Mouse (Mus musculus) heart, embryonic 14.5 days (tissue): ENCODE measurements at regions not wholly inside any gene's neighbourhood (a gene's known extent, or its start where the extent isn't known, plus 50 kb on each side); places are given as distances from the start of the nearest gene placed in this dataset.
A peak's percentile ranks its signal among the peaks of the same experiment; 100 is the strongest.

Experiments
- ATAC-seq: fragments of 200-750 bp; cut with Nextera tagmentation; 2 replicates; pipeline ENCODE4 v1.8.0; 2017; ENCODE audit warnings: low read depth, moderate TSS enrichment; ENCODE audit not compliant: insufficient number of reproducible peaks, insufficient read depth, low FRiP score
- H3K27ac ChIP-seq, 2 experiments: fragments of 200-500 bp in 1 of 2; fragments of 300-500 bp in 1 of 2; sonication (generic) in 1 of 2; replicated peaks in 1 of 2; 2 replicates each; pipeline ENCODE4 v1.5.1; 2012 to 2014; ENCODE audit warnings: low read depth in 2 of 2, low read length in 2 of 2, control low read depth in 1 of 2, mild to moderate bottlenecking in 1 of 2, mixed read lengths in 1 of 2; ENCODE audit not compliant: control insufficient read depth in 1 of 2, insufficient read depth in 1 of 2
- H3K27me3 ChIP-seq: fragments of 300-500 bp; sonication (generic); 2 replicates; pipeline ENCODE4 v1.6.1; 2014; ENCODE audit warnings: mild to moderate bottlenecking, low read length, control low read depth; ENCODE audit not compliant: control insufficient read depth, insufficient read depth
- H3K36me3 ChIP-seq: fragments of 300-500 bp; sonication (generic); 2 replicates; pipeline ENCODE4 v1.6.1; 2014; ENCODE audit warnings: mild to moderate bottlenecking, control low read depth, low read length, mixed read lengths; ENCODE audit not compliant: control insufficient read depth, insufficient read depth
- H3K4me1 ChIP-seq, 2 experiments: fragments of 200-500 bp in 1 of 2; fragments of 300-500 bp in 1 of 2; sonication (generic) in 1 of 2; 2 replicates each; pipeline ENCODE4 v1.6.1; 2012 to 2014; ENCODE audit warnings: low read length in 2 of 2, control low read depth in 1 of 2, mixed read lengths in 1 of 2; ENCODE audit not compliant: control insufficient read depth in 2 of 2, insufficient read depth in 2 of 2
- H3K4me2 ChIP-seq: fragments of 300-500 bp; sonication (generic); 2 replicates; pipeline ENCODE4 v1.6.1; 2014; ENCODE audit warnings: mild to moderate bottlenecking, low read length
- H3K4me3 ChIP-seq, 2 experiments: fragments of 200-500 bp in 1 of 2; fragments of 300-500 bp in 1 of 2; sonication (generic) in 1 of 2; 2 replicates each; pipeline ENCODE4 v1.5.1; 2012 to 2014; ENCODE audit warnings: low read length in 2 of 2, mild to moderate bottlenecking in 2 of 2, control low read depth in 1 of 2, low read depth in 1 of 2, moderate library complexity in 1 of 2; ENCODE audit not compliant: control insufficient read depth in 1 of 2, insufficient read depth in 1 of 2
- H3K9ac ChIP-seq: fragments of 300-500 bp; sonication (generic); 2 replicates; pipeline ENCODE4 v1.6.1; 2014; ENCODE audit warnings: mild to moderate bottlenecking, low read length
- H3K9me3 ChIP-seq: fragments of 300-500 bp; sonication (generic); 2 replicates; pipeline ENCODE4 v1.6.1; 2016; ENCODE audit warnings: low read length, control low read depth; ENCODE audit not compliant: control insufficient read depth
- WGBS: fragments of 180-500 bp; shearing (Covaris S2); extraction: QIAGEN DNeasy Blood & Tissue Kit; methylation state at CpG from one replicate; pipeline ENCODE4 v1.1.7; 2014; 5-methylcytosine and 5-hydroxymethylcytosine counted together

GRCm38 (mm10) chr10:119054191-119055175 is 184.5 kb upstream of the Dyrk2 start:
- peaks cover 15 to 16% of the 10 kb centered on the region in 2 experiments; a peak in 3 of 4 replicates for H3K4me1 ChIP-seq
- no peak overlapping the region for H3K9ac ChIP-seq
- ATAC-seq: no peak
- H3K27ac ChIP-seq: no peak overlapping the region
- WGBS: 81% methylated on average over 22 of the region's 22 CpGs
- H3K9me3 ChIP-seq: no peaks in the 10 kb centered on the region
- no peaks in the 10 kb centered on the region for H3K27me3 ChIP-seq
- no peak overlapping the region for H3K4me2 ChIP-seq
- H3K4me3 ChIP-seq: no peak overlapping the region
- H3K36me3 ChIP-seq: no peaks in the 10 kb centered on the region

GRCm38 (mm10) chr10:119052441-119053041 is 182.5 kb upstream of the Dyrk2 start:
- Histone ChIP-seq H3K9ac (no peak overlapping the region), H3K4me2 (no peak overlapping the region), H3K4me3 (no peak overlapping the region), H3K27ac (peak overlapping the region; percentile 49 to 50), H3K9me3 (no peaks in the 10 kb centered on the region), H3K27me3 (no peaks in the 10 kb centered on the region), H3K4me1 (peaks cover 14 to 22% of the 10 kb centered on the region in 2 experiments; a peak in 3 of 4 replicates), H3K36me3 (no peaks in the 10 kb centered on the region)
- WGBS: 22% methylated on average over 1 of the region's 1 CpGs
- ATAC-seq: 0 out of 2 replicates have a peak, but pooled peaks have one; percentile 46

- no peak overlapping the region for H3K4me2 ChIP-seq
- no peaks in the 10 kb centered on the region for H3K36me3 ChIP-seq
- no peak overlapping the region for H3K9ac ChIP-seq
- H3K4me1 ChIP-seq: peaks cover 14 to 22% of the 10 kb centered on the region in 2 experiments; a peak in 3 of 4 replicates
- H3K27me3 ChIP-seq: no peaks in the 10 kb centered on the region
- no peaks in the 10 kb centered on the region for H3K9me3 ChIP-seq
- no peak for ATAC-seq
- 57% methylated on average over 2 of the region's 2 CpGs for WGBS
- 0 out of 4 replicates have a peak overlapping the region, but pooled peaks of 1 of the 2 experiments have one; percentile 50 for H3K27ac ChIP-seq
- H3K4me3 ChIP-seq: no peak overlapping the region
Observed at GRCm38 (mm10) chr10:119051598-119051997, 181.6 kb upstream of the Dyrk2 start.

GRCm38 (mm10) chr10:119050017-119050685 is 180.1 kb upstream of the Dyrk2 start:
- WGBS: 73% methylated on average over 18 of the region's 18 CpGs
- no peaks in the 10 kb centered on the region for H3K27me3 ChIP-seq
- ATAC-seq: no peak
- H3K9ac ChIP-seq: no peak overlapping the region
- no peaks in the 10 kb centered on the region for H3K36me3 ChIP-seq
- H3K4me2 ChIP-seq: no peak overlapping the region
- H3K4me3 ChIP-seq: no peak overlapping the region
- H3K27ac ChIP-seq: no peak overlapping the region
- H3K4me1 ChIP-seq: peaks cover 11 to 22% of the 10 kb centered on the region in 2 experiments; a peak in 3 of 4 replicates
- no peaks in the 10 kb centered on the region for H3K9me3 ChIP-seq

GRCm38 (mm10) chr10:119048643-119049420 is 178.8 kb upstream of the Dyrk2 start:
- no peak overlapping the region for H3K4me2 ChIP-seq
- ATAC-seq: no peak
- H3K4me3 ChIP-seq: no peak overlapping the region
- WGBS: 36% methylated on average over 6 of the region's 6 CpGs
- peaks cover 8 to 22% of the 10 kb centered on the region in 2 experiments; a peak in 3 of 4 replicates for H3K4me1 ChIP-seq
- no peak overlapping the region for H3K9ac ChIP-seq
- H3K27ac ChIP-seq: peak overlapping the region in 1 of 2 experiments; percentile 43; a peak in 2 of 4 replicates
- no peaks in the 10 kb centered on the region for H3K9me3 ChIP-seq
- H3K27me3 ChIP-seq: no peaks in the 10 kb centered on the region
- H3K36me3 ChIP-seq: no peaks in the 10 kb centered on the region

- Histone ChIP-seq H3K9me3 (no peaks in the 10 kb centered on the region), H3K4me2 (no peak overlapping the region), H3K4me3 (no peak overlapping the region), H3K9ac (no peak overlapping the region), H3K4me1 (peaks cover 4 to 14% of the 10 kb centered on the region in 2 experiments), H3K27ac (no peak overlapping the region), H3K36me3 (no peaks in the 10 kb centered on the region), H3K27me3 (no peaks in the 10 kb centered on the region)
- ATAC-seq: no peak
- WGBS: 81% methylated on average over 13 of the region's 13 CpGs
Observed at GRCm38 (mm10) chr10:119045059-119045458, 175.1 kb upstream of the Dyrk2 start.

- H3K36me3 ChIP-seq: no peaks in the 10 kb centered on the region
- no peaks in the 10 kb centered on the region for H3K27me3 ChIP-seq
- no peak overlapping the region for H3K27ac ChIP-seq
- 89% methylated on average over 7 of the region's 7 CpGs for WGBS
- H3K4me3 ChIP-seq: no peak overlapping the region
- no peaks in the 10 kb centered on the region for H3K9me3 ChIP-seq
- no peak for ATAC-seq
- H3K4me1 ChIP-seq: peaks cover 7 to 12% of the 10 kb centered on the region in 2 experiments
- no peak overlapping the region for H3K9ac ChIP-seq
- no peak overlapping the region for H3K4me2 ChIP-seq
Observed at GRCm38 (mm10) chr10:119043069-119043468, 173.1 kb upstream of the Dyrk2 start.
